Mouse (Mus musculus) myocyte (in vitro differentiated cells): Measurements from ENCODE around the gene Scn1a.

Experiments
- MYOD1 ChIP-seq, 3 experiments: IDR thresholded peaks; one replicate each; pipeline ENCODE4 v1.6.1; 2011; ENCODE audit warnings: control low read depth in 2 of 3, low read depth in 2 of 3, mild to moderate bottlenecking in 2 of 3, moderate library complexity in 1 of 3; ENCODE audit not compliant: insufficient read length in 2 of 3, control insufficient read depth in 1 of 3
- POLR2A ChIP-seq: IDR thresholded peaks from one replicate; pipeline ENCODE4 v1.6.1; 2011; ENCODE audit warnings: low read depth, mild to moderate bottlenecking, control low read depth, moderate library complexity; ENCODE audit not compliant: insufficient read length

GRCm38 (mm10) chr2:66272551-66272950 lies 168.1 kb downstream of the Scn1a start:
- TF ChIP-seq POLR2A (no peak), MYOD1 (IDR thresholded peaks at IDR 0.05; ENCODE audit: control insufficient read depth in 1 of 3, insufficient read length in 2 of 3, low read depth in 2 of 3) (no peak)
